Mouse (Mus musculus): ENCODE data around the gene Thrsp. TPM values are rescaled to one million over a fixed set of nuclear protein-coding genes. Genes with fewer than 3 reads are reported as not detected.
"Not testable (repeated sequence)": the region's sequence is repeated elsewhere in the genome, so short reads cannot be mapped to it uniquely, and the experiment has no call there.

The Thrsp gene
- polyA plus RNA-seq (2012; rRNA removed) = 53.6 and 56.8 TPM in 2 replicates

- TF ChIP-seq CTCF (IDR thresholded peaks at IDR 0.05; ENCODE audit: extremely low read depth, insufficient read depth, low read length) (no peak), POLR2A (IDR thresholded peaks at IDR 0.05; ENCODE audit: extremely low read depth, insufficient read depth, low read length) (peak; percentile 85)
- Histone ChIP-seq H3K4me1 (ENCODE audit: control insufficient read depth, insufficient read depth, low read length) (peaks cover 7% of the 10 kb centered on the region), H3K27ac (ENCODE audit: insufficient read depth, low read length) (peak within 1 kb of the TSS; percentile 45), H3K4me3 (ENCODE audit: insufficient read depth, low read length) (peak within 1 kb of the TSS; percentile 45)
These were observed at the start of gene Thrsp for GRCm38 (mm10) chr7:97416906-97417777. TSS of gene Thrsp (minus strand) at chr7:97417730.

DNA sequence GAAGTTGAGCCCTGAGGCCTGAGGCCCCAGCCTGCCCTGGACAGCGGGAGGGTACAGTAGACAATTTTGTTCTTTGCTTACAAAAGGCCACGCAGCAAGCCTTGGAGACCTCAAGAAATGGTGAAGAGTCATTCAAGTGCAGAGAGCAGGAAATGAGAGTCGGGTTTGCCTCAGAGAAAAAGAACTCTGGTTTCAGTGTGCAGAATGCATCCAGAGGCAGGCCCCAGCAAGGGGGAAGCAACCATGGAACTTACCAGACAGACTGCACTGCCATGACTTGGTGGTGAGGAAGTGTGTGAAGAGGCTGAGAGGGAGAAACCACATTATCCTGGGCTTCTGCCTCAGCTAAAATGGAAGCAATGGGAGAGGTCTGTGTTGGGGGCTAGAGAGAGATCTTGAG is 38.0 kb upstream of the Thrsp start:
- TF ChIP-seq POLR2A (IDR thresholded peaks at IDR 0.05; ENCODE audit: extremely low read depth, insufficient read depth, low read length) (no peak), CTCF (IDR thresholded peaks at IDR 0.05; ENCODE audit: extremely low read depth, insufficient read depth, low read length) (no peak)
- H3K4me3 ChIP-seq (ENCODE audit: insufficient read depth, low read length) = no peak overlapping the region
- H3K4me1 ChIP-seq (ENCODE audit: control insufficient read depth, insufficient read depth, low read length) = no peaks in the 10 kb centered on the region
- no peak overlapping the region for H3K27ac ChIP-seq (ENCODE audit: insufficient read depth, low read length)

DNA sequence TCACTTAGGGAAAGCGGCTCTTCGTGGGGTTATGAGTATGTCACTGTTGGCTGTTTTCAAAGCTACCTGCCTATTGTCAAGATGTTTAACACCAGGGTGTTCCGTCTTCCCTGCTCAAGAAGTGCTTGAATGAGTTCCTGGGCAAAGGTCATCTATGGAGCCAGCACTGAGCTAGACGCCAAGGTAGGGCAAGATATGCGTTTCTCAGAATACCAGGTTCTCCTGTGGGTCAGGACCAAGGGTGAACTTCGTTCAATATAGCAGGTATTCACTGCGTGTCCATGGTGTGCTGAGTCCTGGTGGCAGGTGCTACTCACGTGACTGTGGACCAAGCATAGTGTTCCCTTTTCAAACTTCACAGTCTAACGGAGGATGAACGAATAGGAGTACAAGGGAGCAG is 37.3 kb upstream of the Thrsp start:
- H3K27ac ChIP-seq (ENCODE audit: insufficient read depth, low read length) = no peak overlapping the region
- no peak for TF ChIP-seq CTCF (IDR thresholded peaks at IDR 0.05; ENCODE audit: extremely low read depth, insufficient read depth, low read length)
- TF ChIP-seq POLR2A (IDR thresholded peaks at IDR 0.05; ENCODE audit: extremely low read depth, insufficient read depth, low read length) = no peak
- no peak overlapping the region for H3K4me3 ChIP-seq (ENCODE audit: insufficient read depth, low read length)
- H3K4me1 ChIP-seq (ENCODE audit: control insufficient read depth, insufficient read depth, low read length) = no peaks in the 10 kb centered on the region

- Histone ChIP-seq H3K27ac (ENCODE audit: insufficient read depth, low read length) (no peak overlapping the region), H3K4me1 (ENCODE audit: control insufficient read depth, insufficient read depth, low read length) (no peaks in the 10 kb centered on the region), H3K4me3 (ENCODE audit: insufficient read depth, low read length) (peak overlapping the region; percentile 31)
- TF ChIP-seq POLR2A (IDR thresholded peaks at IDR 0.05; ENCODE audit: extremely low read depth, insufficient read depth, low read length) (no peak), CTCF (IDR thresholded peaks at IDR 0.05; ENCODE audit: extremely low read depth, insufficient read depth, low read length) (no peak)
These were observed 35.8 kb upstream of the Thrsp start for GRCm38 (mm10) chr7:97453141-97453921.

DNA sequence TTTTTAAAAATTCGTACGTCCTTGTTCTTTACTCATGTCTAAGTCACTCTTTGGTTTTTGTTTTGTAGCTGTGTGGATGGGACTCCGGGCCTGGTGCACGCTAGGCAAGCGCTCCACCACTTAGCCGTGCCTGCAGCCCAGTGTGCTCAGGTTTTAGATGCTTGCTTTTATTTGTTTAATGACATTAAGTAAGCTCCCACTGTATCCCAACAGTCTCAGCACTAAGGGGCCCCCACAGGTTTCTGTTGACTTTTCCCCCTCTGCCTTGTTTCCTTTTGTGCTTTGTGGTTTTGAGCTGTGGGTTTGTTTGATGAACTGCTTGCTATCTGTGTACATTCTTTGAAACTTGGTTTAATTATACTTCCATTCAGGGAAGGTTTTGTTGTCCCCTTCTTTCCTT is 34.7 kb upstream of the Thrsp start:
- Histone ChIP-seq H3K4me1 (ENCODE audit: control insufficient read depth, insufficient read depth, low read length) (no peaks in the 10 kb centered on the region), H3K4me3 (ENCODE audit: insufficient read depth, low read length) (no peak overlapping the region), H3K27ac (ENCODE audit: insufficient read depth, low read length) (no peak overlapping the region)
- no peak for TF ChIP-seq POLR2A (IDR thresholded peaks at IDR 0.05; ENCODE audit: extremely low read depth, insufficient read depth, low read length)
- no peak for TF ChIP-seq CTCF (IDR thresholded peaks at IDR 0.05; ENCODE audit: extremely low read depth, insufficient read depth, low read length)

DNA sequence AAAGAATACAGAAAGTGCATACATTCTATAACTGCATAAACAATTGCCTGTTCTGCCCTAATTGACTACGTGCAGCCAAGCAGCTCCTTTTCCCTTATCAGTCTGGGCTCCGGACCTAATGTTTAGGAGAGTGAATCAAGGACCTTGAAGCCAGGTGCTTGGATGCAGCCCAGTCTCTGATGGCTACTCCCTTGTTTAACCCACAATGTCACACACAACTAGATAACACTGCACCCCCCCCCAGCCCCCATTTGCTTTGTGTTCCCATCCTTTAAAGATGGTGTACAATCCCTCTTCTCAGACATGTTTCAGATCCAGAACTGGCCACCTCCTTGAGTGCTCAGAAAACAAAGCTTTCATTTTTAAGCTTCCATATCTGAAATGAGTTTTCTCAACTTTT is 33.5 kb upstream of the Thrsp start, which contains the start of gene Kctd14:
Kctd14 (plus strand) TSS at position 301 of the 400 bp plus-strand sequence.
- not testable (repeated sequence) for H3K4me1 ChIP-seq (ENCODE audit: control insufficient read depth, insufficient read depth, low read length); H3K27ac ChIP-seq (ENCODE audit: insufficient read depth, low read length); H3K4me3 ChIP-seq (ENCODE audit: insufficient read depth, low read length)

DNA sequence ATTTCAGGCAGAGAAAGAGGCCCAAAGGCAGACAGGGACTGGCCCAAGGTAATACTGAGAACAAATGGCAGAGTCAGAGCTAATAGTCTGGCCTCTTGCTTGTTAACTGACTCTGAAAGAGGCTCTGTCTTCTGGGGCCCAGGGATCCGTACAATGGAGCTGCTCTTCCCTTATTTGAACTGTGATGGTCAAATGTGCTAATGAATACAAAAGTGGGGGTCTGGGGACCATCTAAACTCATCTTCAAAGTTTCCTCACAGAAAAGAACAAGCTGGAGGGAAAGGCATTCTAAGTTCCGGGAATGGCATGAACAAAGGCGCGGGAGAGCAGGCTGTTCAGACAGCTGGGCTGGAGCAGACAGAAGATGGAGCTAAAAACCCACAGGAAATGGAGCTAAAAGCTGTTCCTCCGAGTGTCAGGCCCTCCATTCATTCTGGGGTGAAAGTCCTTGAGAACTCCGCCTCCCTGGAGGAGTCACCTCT is 29.6 kb upstream of the Thrsp start:
- H3K4me3 ChIP-seq (ENCODE audit: insufficient read depth, low read length) = no peak overlapping the region
- H3K4me1 ChIP-seq (ENCODE audit: control insufficient read depth, insufficient read depth, low read length) = no peaks in the 10 kb centered on the region; the same call in 1 of the 2 replicates
- peak; percentile 41 for TF ChIP-seq CTCF (IDR thresholded peaks at IDR 0.05; ENCODE audit: extremely low read depth, insufficient read depth, low read length)
- TF ChIP-seq POLR2A (IDR thresholded peaks at IDR 0.05; ENCODE audit: extremely low read depth, insufficient read depth, low read length) = no peak
- H3K27ac ChIP-seq (ENCODE audit: insufficient read depth, low read length) = peak overlapping the region; percentile 75

DNA sequence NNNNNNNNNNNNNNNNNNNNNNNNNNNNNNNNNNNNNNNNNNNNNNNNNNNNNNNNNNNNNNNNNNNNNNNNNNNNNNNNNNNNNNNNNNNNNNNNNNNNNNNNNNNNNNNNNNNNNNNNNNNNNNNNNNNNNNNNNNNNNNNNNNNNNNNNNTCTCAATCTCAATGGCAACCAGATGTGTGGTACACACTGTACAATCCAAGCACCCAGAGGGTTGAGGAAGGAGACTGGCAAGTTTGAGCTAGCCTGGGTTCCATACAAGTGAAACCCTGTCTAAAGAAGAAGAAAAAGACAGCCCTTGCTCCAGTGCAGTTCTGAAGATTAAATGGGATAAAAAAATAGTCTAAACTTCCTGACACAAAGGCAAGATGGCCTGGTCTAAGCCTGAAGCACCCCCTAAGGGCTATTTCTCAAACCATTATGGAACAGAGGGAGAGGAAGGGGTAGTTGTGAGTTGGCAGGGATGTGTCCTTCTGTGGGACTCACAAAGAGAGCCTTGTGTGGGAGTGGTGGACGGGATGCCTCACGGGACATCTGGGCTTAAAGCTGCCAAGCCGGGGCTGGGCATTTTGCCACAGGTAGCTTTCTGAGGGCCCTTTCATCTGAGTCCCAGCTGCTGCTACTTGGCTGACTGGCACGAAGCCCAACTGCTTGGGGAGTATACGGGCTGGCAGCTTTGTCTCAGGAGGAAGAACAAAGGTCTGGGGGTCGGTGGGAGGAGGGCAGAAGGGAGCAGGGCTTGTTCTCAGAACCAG is 28.8 kb upstream of the Thrsp start:
- Histone ChIP-seq H3K27ac (ENCODE audit: insufficient read depth, low read length) (peak overlapping the region; percentile 75), H3K4me1 (ENCODE audit: control insufficient read depth, insufficient read depth, low read length) (no peaks in the 10 kb centered on the region; the same call in 1 of the 2 replicates), H3K4me3 (ENCODE audit: insufficient read depth, low read length) (no peak overlapping the region)
- TF ChIP-seq CTCF (IDR thresholded peaks at IDR 0.05; ENCODE audit: extremely low read depth, insufficient read depth, low read length) = no peak
- TF ChIP-seq POLR2A (IDR thresholded peaks at IDR 0.05; ENCODE audit: extremely low read depth, insufficient read depth, low read length) = no peak

DNA sequence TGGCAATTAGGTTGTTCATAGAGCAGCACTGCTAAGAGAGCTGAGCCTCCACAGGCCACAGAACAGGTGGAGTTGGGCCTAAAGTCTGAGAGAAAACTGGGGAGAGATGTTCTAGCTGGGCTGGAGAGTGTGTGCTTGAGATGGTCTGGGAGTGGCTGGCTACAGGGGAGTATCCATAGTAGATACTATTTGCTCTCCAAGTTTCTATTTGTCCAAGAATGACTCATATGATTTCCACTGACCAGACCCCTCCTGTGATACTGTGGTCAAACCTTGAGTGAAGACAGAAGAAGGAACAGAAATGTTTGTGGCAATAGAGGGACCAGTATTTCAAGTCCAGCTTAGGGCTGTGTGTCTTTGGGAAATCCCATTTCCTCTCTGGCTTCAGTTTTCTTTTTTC is 21.5 kb upstream of the Thrsp start:
- TF ChIP-seq POLR2A (IDR thresholded peaks at IDR 0.05; ENCODE audit: extremely low read depth, insufficient read depth, low read length) (no peak), CTCF (IDR thresholded peaks at IDR 0.05; ENCODE audit: extremely low read depth, insufficient read depth, low read length) (no peak)
- Histone ChIP-seq H3K4me3 (ENCODE audit: insufficient read depth, low read length) (no peak overlapping the region), H3K27ac (ENCODE audit: insufficient read depth, low read length) (no peak overlapping the region), H3K4me1 (ENCODE audit: control insufficient read depth, insufficient read depth, low read length) (no peaks in the 10 kb centered on the region)

Measured in cortical plate, adult 2 months (tissue).